Mouse (Mus musculus) G1E (cell line): ENCODE data around the gene Gon4l. TPM values are rescaled to one million over a fixed set of nuclear protein-coding genes. Genes with fewer than 3 reads are reported as not detected.

ENCODE experiments used
- ATAC-seq: 2 replicates; pipeline ENCODE4 v1.8.0; 2016; ENCODE audit warnings: mild to moderate bottlenecking; ENCODE audit not compliant: insufficient number of reproducible peaks, poor library complexity, low FRiP score, severe bottlenecking; ENCODE audit errors: extremely low read depth
- DNase-seq: peaks from one replicate; pipeline ENCODE4 v3.0.0; 2012; ENCODE audit warnings: low spot score
- H3K27me3 ChIP-seq: 2 replicates; pipeline ENCODE4 v1.6.1; 2012; ENCODE audit warnings: mild to moderate bottlenecking, low read length, inconsistent platforms; ENCODE audit not compliant: insufficient read depth
- H3K36me3 ChIP-seq: replicated peaks from 2 replicates; pipeline ENCODE3; 2012; ENCODE audit warnings: mild to moderate bottlenecking, inconsistent platforms
- H3K4me1 ChIP-seq: 2 replicates; pipeline ENCODE4 v1.6.1; 2012; ENCODE audit warnings: low read depth, low read length, inconsistent platforms, mixed read lengths; ENCODE audit not compliant: insufficient read depth
- H3K4me3 ChIP-seq: 2 replicates; pipeline ENCODE4 v1.5.1; 2012; ENCODE audit warnings: low read depth, mild to moderate bottlenecking, inconsistent platforms, low read length, moderate library complexity, mixed read lengths
- H3K9me3 ChIP-seq: replicated peaks from 2 replicates; pipeline ENCODE4 v1.6.1; 2012; ENCODE audit warnings: inconsistent platforms
- CTCF ChIP-seq: IDR thresholded peaks from 2 replicates; pipeline ENCODE4 v1.5.1; 2012; ENCODE audit warnings: low read depth, low read length, inconsistent platforms, mixed read lengths
- GATA1 ChIP-seq: IDR thresholded peaks from 2 replicates; pipeline ENCODE4 v1.6.1; 2012; ENCODE audit warnings: borderline replicate concordance, low read length, inconsistent platforms, mixed read lengths
- GATA2 ChIP-seq: IDR thresholded peaks from 2 replicates; pipeline ENCODE4 v1.6.1; 2012; ENCODE audit warnings: low read depth, low read length, inconsistent platforms, borderline replicate concordance
- POLR2AphosphoS5 ChIP-seq: IDR thresholded peaks from 2 replicates; pipeline ENCODE4 v1.6.1; 2012; ENCODE audit warnings: low read depth, low read length, inconsistent platforms; ENCODE audit not compliant: insufficient replicate concordance
- TAL1 ChIP-seq: conservative IDR thresholded peaks from 2 replicates; pipeline ENCODE4 v1.6.1; 2012; ENCODE audit warnings: low read depth, low read length, inconsistent platforms, mixed read lengths
- polyA plus RNA-seq: library from polyadenylated mRNA; stranded (reverse); fragments of >175 nt; gene quantifications from 2 replicates; pipeline ENCODE4 v1.2.3, GENCODE M21; 2012
- total RNA-seq, 2 experiments: library from RNA; stranded (forward) in 1 of 2; stranded (reverse) in 1 of 2; fragments of 200-1000 nt in 1 of 2; fragments of >200 nt in 1 of 2; fragmentation: Nextera tagmentation in 1 of 2; gene quantifications; 2 replicates each; pipeline ENCODE4 v1.2.3; 2014 to 2017

Gon4l gene
- total and polyA plus RNA-seq, 3 experiments: 18.7 to 45.1 (median 36.3) TPM

DNA sequence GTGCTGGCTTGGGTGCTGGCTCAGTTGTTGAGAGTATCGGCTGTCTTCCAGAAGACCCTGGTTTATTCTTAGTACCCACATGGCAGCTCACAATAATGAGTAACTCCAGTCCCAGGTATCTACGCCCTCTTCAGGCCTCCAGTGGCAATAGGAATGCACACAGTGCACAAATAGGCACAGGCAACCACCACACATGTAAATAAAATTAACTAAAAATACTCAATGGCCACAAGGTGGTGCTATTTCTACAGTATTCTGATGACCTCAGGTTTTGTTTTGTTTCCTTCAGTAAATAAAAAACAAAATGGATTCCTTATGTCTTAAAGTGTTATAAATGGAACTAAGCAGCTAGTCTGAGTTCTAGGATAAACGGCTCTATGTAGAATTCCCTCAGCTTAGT lies 104.7 kb downstream of the Gon4l start:
- no peak; the same call in 1 of the 2 replicates for ATAC-seq
- TF ChIP-seq GATA2 (no peak), CTCF (no peak)
- Histone ChIP-seq H3K4me1 (peaks cover 4% of the 10 kb centered on the region; the same call in 1 of the 2 replicates), H3K36me3 (peaks cover 93% of the 10 kb centered on the region), H3K27me3 (no peaks in the 10 kb centered on the region), H3K4me3 (no peak overlapping the region), H3K9me3 (no peaks in the 10 kb centered on the region)
- DNase-seq: no peak

DNA sequence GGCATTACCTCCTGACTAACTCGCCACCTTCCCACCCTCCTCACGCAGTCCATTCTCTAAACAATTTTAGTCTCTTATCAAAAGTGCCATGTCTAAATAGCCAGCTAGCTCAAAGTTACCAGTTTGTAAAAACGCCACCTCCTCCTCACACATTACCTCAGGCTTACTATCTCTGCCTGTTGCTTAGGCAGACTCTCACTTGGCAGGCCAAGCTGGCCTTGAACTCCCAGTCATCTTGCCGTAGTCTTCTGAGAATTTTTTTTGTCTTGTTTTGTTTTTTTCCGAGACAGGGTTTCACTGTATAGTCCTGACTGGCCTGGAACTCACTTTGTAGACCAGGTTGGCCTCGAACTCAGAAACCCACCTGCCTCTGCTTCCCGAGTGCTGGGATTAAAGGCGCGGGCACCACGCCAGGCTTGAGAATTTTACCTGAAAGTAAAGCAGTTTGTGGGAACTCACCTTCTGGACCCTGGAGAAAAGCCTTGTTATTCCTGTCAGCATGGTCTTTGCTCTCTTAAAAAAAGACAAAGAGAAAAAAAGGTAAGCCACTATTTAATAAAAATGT lies 107.4 kb downstream of the Gon4l start:
- TF ChIP-seq POLR2AphosphoS5 (no peak), CTCF (no peak), GATA1 (no peak), TAL1 (no peak), GATA2 (no peak)
- peaks cover 10% of the 10 kb centered on the region for H3K4me1 ChIP-seq
- no peaks in the 10 kb centered on the region for H3K27me3 ChIP-seq
- no peak overlapping the region for H3K4me3 ChIP-seq
- DNase-seq (no peak), ATAC-seq (no peak)
- no peaks in the 10 kb centered on the region for H3K9me3 ChIP-seq
- peaks cover 82% of the 10 kb centered on the region for H3K36me3 ChIP-seq

DNA sequence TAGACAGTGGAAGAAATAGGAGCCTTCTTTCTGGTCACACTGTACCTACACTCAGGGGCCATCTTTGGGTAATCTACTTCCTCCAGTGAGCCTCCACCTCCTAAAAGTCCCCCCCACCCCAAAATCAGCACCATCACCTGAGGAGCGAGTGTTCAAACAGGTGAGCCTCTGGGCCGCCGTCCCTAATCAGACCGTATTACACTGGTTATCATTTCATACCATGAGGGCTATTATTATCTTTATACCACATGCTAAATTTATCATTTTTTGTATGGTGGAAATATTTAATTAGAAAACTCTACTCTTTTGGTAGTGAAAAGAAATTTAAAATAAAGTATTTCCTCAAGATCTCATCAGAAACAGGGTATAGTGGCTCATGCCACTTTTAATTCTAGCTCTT lies 109.1 kb downstream of the Gon4l start:
- no peaks in the 10 kb centered on the region for H3K9me3 ChIP-seq
- ATAC-seq (no peak), DNase-seq (no peak)
- H3K4me1 ChIP-seq: peaks cover 26% of the 10 kb centered on the region
- TF ChIP-seq GATA1 (no peak), GATA2 (no peak), CTCF (no peak), TAL1 (no peak), POLR2AphosphoS5 (no peak)
- no peaks in the 10 kb centered on the region for H3K27me3 ChIP-seq
- peaks cover 74% of the 10 kb centered on the region for H3K36me3 ChIP-seq
- no peak overlapping the region for H3K4me3 ChIP-seq

DNA sequence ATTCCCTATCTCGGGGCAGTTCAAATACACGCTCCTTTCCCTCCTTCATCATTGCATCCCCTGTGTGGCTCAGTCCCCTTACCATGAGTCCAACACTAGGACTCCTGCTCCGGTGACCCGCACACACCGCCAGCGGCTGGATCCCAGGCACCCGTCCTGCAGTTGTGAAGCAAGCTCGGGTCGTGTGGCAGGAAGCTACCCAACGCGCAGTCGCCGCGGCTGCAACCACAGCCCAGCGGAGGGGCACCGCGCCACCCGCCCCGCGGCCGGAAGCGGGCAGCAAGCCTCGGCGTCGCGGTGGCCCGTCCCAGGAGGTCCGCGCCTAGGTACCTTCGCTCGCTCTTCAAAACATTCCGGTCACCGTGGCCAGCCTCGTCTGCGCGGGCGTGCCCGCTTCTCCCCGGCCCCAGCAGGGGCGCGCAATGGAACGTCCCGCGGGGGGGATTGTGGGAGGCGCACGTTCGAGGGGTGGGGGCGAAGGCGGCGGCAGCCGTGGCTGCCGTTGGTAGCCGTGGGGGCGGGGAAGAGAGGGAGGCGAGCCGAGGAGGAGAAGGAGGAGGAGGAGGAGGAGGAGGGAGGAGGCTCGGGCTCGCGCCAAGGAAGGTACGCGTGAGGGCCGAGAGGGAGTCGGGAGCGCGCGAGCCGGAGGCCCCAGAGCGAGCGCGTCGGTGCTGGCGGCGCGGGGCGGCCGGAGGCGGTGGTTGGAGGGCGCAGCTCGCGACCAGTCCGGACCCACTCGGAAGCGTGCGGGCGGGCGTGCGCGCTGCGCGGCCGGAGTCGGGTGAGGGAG lies 115.0 kb downstream of the Gon4l start:
- H3K27me3 ChIP-seq: no peaks in the 10 kb centered on the region
- ATAC-seq: peak; percentile 65
- TF ChIP-seq GATA2: no peak
- 0 out of 2 replicates have a peak, but pooled peaks have one; percentile 56 for TF ChIP-seq POLR2AphosphoS5
- peak overlapping the region; percentile 93 for H3K4me3 ChIP-seq
- no peaks in the 10 kb centered on the region for H3K9me3 ChIP-seq
- DNase-seq: peak; percentile 88
- H3K36me3 ChIP-seq: peaks cover 35% of the 10 kb centered on the region
- peaks cover 38% of the 10 kb centered on the region for H3K4me1 ChIP-seq

DNA sequence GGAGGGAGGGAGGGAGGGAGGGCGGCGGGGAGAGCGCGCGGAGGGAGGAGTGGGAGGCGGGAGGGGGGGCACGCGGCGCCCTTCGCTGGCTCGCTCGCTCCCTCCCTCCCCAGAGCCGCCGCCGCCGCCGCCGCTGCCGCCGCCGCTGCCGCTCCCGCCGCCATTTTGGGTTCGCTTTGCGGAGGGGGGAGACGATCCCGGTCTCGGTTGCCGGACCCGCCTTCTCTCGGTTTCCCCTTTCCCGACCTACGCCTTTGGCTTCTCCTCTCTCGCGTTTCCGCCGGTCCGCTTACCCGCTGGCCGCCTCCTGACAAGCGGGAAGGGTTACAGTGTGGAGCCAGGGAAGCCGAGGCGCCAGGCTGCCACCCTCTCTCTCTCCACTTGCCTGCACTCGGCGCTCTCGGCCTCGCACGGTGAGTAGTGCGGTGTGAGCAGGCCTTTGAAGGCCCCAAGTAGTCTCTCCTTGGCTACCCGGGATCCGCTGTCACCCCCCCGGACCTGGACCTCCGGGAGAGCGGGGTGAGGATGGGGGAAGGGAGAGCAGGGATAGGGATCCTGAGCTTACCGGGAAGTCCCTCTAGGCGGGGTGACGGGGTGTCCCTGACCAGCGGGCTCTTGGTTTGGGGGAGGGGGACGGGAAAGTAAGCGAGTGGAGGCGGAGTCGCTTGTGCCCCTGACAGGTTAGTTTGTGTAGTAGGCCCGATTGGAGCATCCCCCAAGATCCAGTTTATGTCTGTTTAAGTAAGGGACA lies 115.7 kb downstream of the Gon4l start, which contains the start of the genes Ash1l and Dap3:
Gene Ash1l, plus strand, starts transcription at position 47 of the 751 bp plus-strand sequence.
Gene Dap3, minus strand, starts transcription at position 606 of the 751 bp plus-strand sequence.
- ATAC-seq: peak; percentile 43
- TF ChIP-seq POLR2AphosphoS5 (no peak), CTCF (no peak), GATA2 (no peak), TAL1 (no peak), GATA1 (no peak)
- no peaks in the 10 kb centered on the region for H3K9me3 ChIP-seq
- H3K4me3 ChIP-seq: peak within 1 kb of the TSS; percentile 93
- H3K4me1 ChIP-seq: peaks cover 40% of the 10 kb centered on the region
- DNase-seq: peak; percentile 76
- H3K36me3 ChIP-seq: peaks cover 31% of the 10 kb centered on the region
- H3K27me3 ChIP-seq: no peaks in the 10 kb centered on the region

DNA sequence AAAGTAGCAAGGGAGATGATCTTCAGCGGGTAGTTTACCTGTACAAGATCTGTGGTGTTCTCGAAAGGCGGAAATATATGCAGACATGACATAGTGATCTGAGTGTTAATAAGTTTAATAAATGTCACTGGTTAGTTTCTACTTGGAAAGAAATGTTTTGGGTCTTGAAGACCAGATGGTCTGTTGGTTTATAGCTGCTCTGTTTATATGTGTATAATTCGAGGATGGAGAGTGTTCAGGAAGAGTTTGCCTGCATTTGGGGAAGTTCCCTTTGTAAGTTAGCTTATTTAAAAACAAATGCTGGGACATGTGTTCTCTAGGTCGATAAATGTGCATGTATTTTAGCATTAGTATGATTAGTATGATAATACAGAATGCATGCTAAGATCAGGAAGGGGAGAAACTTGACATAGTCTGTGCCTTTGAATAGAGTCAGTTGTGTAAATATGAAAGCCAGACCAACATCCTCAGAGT lies 116.3 kb downstream of the Gon4l start:
- Histone ChIP-seq H3K36me3 (peaks cover 25% of the 10 kb centered on the region), H3K4me1 (peaks cover 39% of the 10 kb centered on the region), H3K27me3 (no peaks in the 10 kb centered on the region), H3K9me3 (no peaks in the 10 kb centered on the region), H3K4me3 (peak overlapping the region; percentile 93)
- DNase-seq (no peak), ATAC-seq (no peak)
- no peak for TF ChIP-seq CTCF
- TF ChIP-seq GATA1: no peak
